Mouse (Mus musculus): ENCODE results near the gene 1110025L11Rik.
"Not testable (repeated sequence)": the region's sequence is repeated elsewhere in the genome, so short reads cannot be mapped to it uniquely, and the experiment has no call there.

DNA sequence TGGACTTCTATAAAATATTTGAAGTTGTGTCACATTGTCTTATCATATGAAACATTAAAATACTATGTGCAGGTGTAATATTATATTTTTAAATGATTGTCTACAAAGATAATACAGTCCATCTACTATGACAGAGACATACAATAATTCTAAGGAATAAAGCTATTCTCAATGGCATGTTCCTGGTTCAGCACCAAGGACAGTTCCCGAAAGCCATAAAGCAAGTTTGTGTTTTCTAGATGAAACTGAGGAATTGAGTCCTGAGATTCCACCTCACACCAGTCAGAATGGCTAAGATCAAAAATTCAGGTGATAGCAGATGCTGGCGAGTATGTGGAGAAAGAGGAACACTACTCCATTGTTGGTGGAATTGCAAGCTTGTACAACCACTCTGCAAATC, 7.2 kb upstream of the 1110025L11Rik start:
- TF ChIP-seq CTCF (conservative IDR thresholded peaks at IDR 0.05; ENCODE audit: insufficient read depth, insufficient read length, low read depth, low read length); POLR2A (IDR thresholded peaks at IDR 0.05; ENCODE audit: low read depth, low read length): not testable (repeated sequence)

Data from kidney, adult 2 months (tissue).